Mouse (Mus musculus) lung, embryonic 14.5 days (tissue): ENCODE measurements around the gene Spag6. TPM values are rescaled to one million over a fixed set of nuclear protein-coding genes. Genes with fewer than 3 reads are reported as not detected.

Experiments used
- ATAC-seq: fragments of 200-750 bp; cut with Nextera tagmentation; 2 replicates; pipeline ENCODE4 v1.8.0; 2017; ENCODE audit warnings: mild to moderate bottlenecking, moderate TSS enrichment, moderate library complexity; ENCODE audit not compliant: insufficient read depth
- DNase-seq: peaks from one replicate; pipeline ENCODE4 v3.0.0-alpha.2; 2015
- H3K27ac ChIP-seq: fragments of 300-500 bp; sonication (generic); 2 replicates; pipeline ENCODE4 v1.5.1; 2014; ENCODE audit warnings: low read depth, mild to moderate bottlenecking, moderate library complexity
- H3K27me3 ChIP-seq: fragments of 300-500 bp; sonication (generic); 2 replicates; pipeline ENCODE4 v1.6.1; 2014; ENCODE audit warnings: low read length, control low read depth; ENCODE audit not compliant: insufficient read depth
- H3K36me3 ChIP-seq: fragments of 300-500 bp; sonication (generic); 2 replicates; pipeline ENCODE4 v1.6.1; 2014; ENCODE audit warnings: control low read depth; ENCODE audit not compliant: insufficient read depth
- H3K4me1 ChIP-seq: fragments of 300-500 bp; sonication (generic); 2 replicates; pipeline ENCODE4 v1.6.1; 2014; ENCODE audit warnings: antibody characterized with exemption, control low read depth; ENCODE audit not compliant: insufficient read depth
- H3K4me2 ChIP-seq: fragments of 300-500 bp; sonication (generic); 2 replicates; pipeline ENCODE4 v1.6.1; 2014; ENCODE audit warnings: mild to moderate bottlenecking
- H3K4me3 ChIP-seq: fragments of 300-500 bp; sonication (generic); 2 replicates; pipeline ENCODE4 v1.5.1; 2014; ENCODE audit warnings: low read depth, low read length
- H3K9ac ChIP-seq: fragments of 300-500 bp; sonication (generic); 2 replicates; pipeline ENCODE4 v1.6.1; 2014
- H3K9me3 ChIP-seq: fragments of 300-500 bp; sonication (generic); 2 replicates; pipeline ENCODE4 v1.6.1; 2016; ENCODE audit warnings: low read depth, low read length, control low read depth
- CTCF ChIP-seq: IDR thresholded peaks from 2 replicates; pipeline ENCODE4 v1.5.1; 2016; ENCODE audit warnings: antibody characterized with exemption, low read depth
- WGBS: fragments of 180-500 bp; shearing (Covaris S2); extraction: QIAGEN DNeasy Blood & Tissue Kit; methylation state at CpG from one replicate; pipeline ENCODE4 v1.1.7; 2014; 5-methylcytosine and 5-hydroxymethylcytosine counted together
- polyA plus RNA-seq: library from polyadenylated mRNA; unstranded; fragments of >200 nt; fragmentation: Nextera tagmentation; extraction: Ambion mirVana; gene quantifications from 2 replicates; pipeline ENCODE4 v1.2.1, GENCODE M21; 2014

Gene Spag6
- polyA plus RNA-seq, 1 experiment from 2014 or later: 0.14 TPM

DNA sequence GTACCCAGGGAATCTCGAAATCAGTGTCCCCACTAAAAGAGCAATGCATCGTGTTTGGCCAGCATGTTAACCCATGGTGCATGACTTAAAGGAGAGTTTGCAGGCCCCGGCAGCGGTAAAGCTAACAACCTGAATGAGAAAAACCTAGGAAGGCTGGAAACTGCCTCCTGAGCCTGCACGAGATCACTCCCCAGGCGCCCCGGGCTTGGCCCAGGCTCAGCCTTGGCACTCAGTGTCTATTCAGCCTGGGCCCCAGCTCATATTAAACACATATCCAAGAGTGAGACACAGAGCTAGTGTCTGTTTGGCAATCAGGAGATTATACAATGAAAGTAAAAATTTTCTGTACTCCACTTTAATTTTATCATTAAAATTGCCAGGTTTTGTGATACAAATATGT, 87.5 kb downstream of the Spag6 start:
- DNase-seq: no peak
- TF ChIP-seq CTCF: no peak
- H3K4me3 ChIP-seq: no peak overlapping the region
- H3K36me3 ChIP-seq: no peaks in the 10 kb centered on the region
- WGBS: 79% methylated on average over 7 of the region's 7 CpGs
- H3K4me1 ChIP-seq: peaks cover 5% of the 10 kb centered on the region; the same call in 1 of the 2 replicates
- no peak overlapping the region for H3K4me2 ChIP-seq
- no peak overlapping the region for H3K9ac ChIP-seq
- H3K9me3 ChIP-seq: no peaks in the 10 kb centered on the region
- no peak for ATAC-seq
- H3K27ac ChIP-seq: no peak overlapping the region
- H3K27me3 ChIP-seq: no peaks in the 10 kb centered on the region

DNA sequence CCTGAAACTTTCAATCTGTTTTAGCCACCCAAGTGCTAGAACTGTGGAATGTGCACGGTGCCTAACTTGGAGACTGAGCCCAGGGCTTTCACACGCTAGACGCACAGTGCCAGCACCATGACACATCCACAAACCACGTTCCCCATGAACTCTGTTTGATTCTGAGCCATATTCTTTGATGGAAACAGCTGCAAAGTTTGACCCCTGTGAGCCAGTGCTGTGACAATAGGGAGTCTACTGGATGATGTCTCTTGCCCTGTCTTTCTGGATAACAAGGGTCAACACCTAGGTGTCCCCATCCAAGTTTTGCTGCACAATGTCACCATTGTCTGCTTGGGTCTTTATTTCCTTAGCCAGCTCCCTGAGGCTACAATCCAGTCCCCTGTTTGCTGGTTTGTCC, 100.4 kb downstream of the Spag6 start:
- Histone ChIP-seq H3K9me3 (no peaks in the 10 kb centered on the region), H3K27me3 (peaks cover 27% of the 10 kb centered on the region), H3K4me1 (no peaks in the 10 kb centered on the region), H3K9ac (no peak overlapping the region), H3K36me3 (no peaks in the 10 kb centered on the region), H3K4me2 (no peak overlapping the region), H3K27ac (no peak overlapping the region), H3K4me3 (no peak overlapping the region)
- no peak for TF ChIP-seq CTCF
- ATAC-seq: no peak
- 69% methylated on average over 4 of the region's 4 CpGs for WGBS
- DNase-seq: no peak

DNA sequence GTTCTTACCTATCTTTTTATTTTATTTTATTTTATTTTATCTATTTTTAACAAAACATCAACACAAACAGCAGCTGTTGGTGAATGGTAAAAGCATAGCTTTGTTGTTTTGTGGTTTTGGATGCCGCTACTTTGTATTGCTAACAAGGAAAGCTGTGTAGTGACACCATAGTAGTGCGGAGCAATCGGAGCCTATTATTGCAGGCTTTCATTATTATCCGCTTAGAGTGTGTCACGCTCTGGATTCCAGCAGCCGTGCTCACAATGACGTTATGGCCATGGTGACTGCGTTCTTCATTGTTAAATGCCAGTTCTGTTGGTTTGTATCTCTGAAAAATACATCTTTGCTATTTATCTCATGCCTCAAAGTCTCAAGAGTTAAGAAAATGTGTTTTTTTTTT, 103.9 kb downstream of the Spag6 start:
- DNase-seq (no peak), ATAC-seq (no peak)
- WGBS: 79% methylated on average over 8 of the region's 8 CpGs
- peaks cover 61% of the 10 kb centered on the region for H3K27me3 ChIP-seq
- H3K4me1 ChIP-seq: peaks cover 10% of the 10 kb centered on the region
- H3K9ac ChIP-seq: no peak overlapping the region
- H3K9me3 ChIP-seq: no peaks in the 10 kb centered on the region
- no peaks in the 10 kb centered on the region for H3K36me3 ChIP-seq
- no peak for TF ChIP-seq CTCF
- H3K27ac ChIP-seq: no peak overlapping the region
- H3K4me3 ChIP-seq: no peak overlapping the region
- H3K4me2 ChIP-seq: no peak overlapping the region

DNA sequence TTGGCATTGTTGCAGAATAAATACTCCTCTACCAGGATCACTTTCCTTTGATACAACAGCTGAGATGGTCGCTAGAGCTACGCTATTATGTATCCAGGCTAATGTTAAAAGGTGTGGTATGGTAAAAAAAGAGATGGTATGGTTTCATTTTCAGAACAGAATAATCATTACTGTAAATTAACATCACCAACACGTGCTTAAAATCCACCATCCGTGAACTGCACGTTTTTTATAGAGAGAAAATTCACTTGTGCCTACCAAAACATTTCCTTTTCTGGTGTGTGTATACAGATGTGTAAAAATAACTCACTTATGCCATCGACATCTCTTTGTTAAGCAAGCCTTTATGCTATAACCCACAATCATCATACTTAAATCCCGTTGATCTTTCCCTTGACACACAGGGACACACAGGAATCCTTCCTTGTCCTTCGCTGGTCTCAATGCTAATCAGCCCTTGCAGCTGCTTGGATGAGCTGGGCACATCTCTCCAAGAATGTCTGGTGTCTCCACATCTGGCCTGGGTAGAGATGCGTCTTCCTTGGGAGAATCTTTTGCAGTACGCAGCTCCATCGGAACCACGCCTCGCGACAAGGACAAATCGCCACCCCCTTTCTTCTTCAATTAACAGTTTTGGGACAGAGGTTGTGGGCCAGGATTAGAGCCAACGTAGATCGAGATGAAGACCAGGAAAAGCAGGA, 105.6 kb downstream of the Spag6 start:
- no peak for TF ChIP-seq CTCF
- H3K27me3 ChIP-seq: peaks cover 64% of the 10 kb centered on the region
- H3K36me3 ChIP-seq: no peaks in the 10 kb centered on the region
- no peak overlapping the region for H3K9ac ChIP-seq
- peak overlapping the region; percentile 38 for H3K4me3 ChIP-seq
- DNase-seq: no peak
- WGBS: 11% methylated on average over 17 of the region's 17 CpGs
- peaks cover 10% of the 10 kb centered on the region for H3K4me1 ChIP-seq
- H3K4me2 ChIP-seq: peak overlapping the region; percentile 71
- no peak overlapping the region for H3K27ac ChIP-seq
- H3K9me3 ChIP-seq: no peaks in the 10 kb centered on the region
- no peak for ATAC-seq

Other genes starting within 250 kb of the Spag6 start
- gene Commd3, start 21.6 kb upstream of the Spag6 start, polyA plus RNA-seq: 194 and 200 TPM in 2 replicates
- 33.4 and 33.8 TPM in 2 replicates for gene Bmi1, start 17.0 kb upstream of the Spag6 start, polyA plus RNA-seq